ENCODE assay signal across 29 mouse cellular contexts in the genomic region with DNA sequence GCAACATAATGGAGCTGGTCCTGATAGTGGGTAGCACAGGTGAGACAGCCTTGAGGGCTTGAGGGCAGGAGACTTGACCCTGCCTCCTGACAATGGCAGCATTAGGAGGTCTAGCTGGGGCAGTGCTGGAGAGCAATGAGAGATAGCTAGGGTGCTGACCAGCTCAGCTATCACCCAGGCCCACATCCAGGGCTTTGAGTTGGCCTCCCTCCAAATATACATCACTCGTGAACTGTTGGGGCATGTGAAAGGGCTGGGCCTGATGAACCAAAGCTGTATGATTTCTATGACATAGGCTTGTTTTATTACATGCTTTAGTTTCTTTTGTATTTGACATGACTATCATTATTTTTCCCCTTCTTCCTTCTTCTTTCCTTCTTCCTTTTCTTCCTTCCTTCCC.
"Had no signal": no experiment of that assay in that cellular context is flagged by ENCODE, and none has a peak within 500 bp of the region (broad histone marks: within the 10 kb centered on the region; RNA-seq: fewer than 3 reads in every experiment).

No protein-coding gene starts in this region.

- H3K27ac ChIP-seq: left cerebral cortex, adult 2 months; limb, embryonic 10.5 days; limb, embryonic 12.5 days; limb, embryonic 13.5 days; limb, embryonic 15.5 days; liver, embryonic 12.5 days; liver, embryonic 13.5 days; liver, embryonic 14.5 days; liver, embryonic 15.5 days; macrophage; midbrain, embryonic 10.5 days; midbrain, embryonic 12.5 days; midbrain, embryonic 13.5 days; midbrain, embryonic 15.5 days; neural tube, embryonic 12.5 days; neural tube, embryonic 13.5 days had no signal

- H3K9me3 ChIP-seq: limb, embryonic 10.5 days; limb, embryonic 12.5 days; limb, embryonic 13.5 days; limb, embryonic 15.5 days; liver, embryonic 12.5 days; liver, embryonic 13.5 days; liver, embryonic 15.5 days; megakaryocyte, embryonic 14.5 days; midbrain, embryonic 10.5 days; midbrain, embryonic 12.5 days; midbrain, embryonic 13.5 days; midbrain, embryonic 15.5 days; neural tube, embryonic 12.5 days; neural tube, embryonic 13.5 days had no signal

- H3K4me3 ChIP-seq: left cerebral cortex, adult 2 months; limb, embryonic 10.5 days; limb, embryonic 12.5 days; limb, embryonic 13.5 days; limb, embryonic 15.5 days; liver, embryonic 12.5 days; liver, embryonic 13.5 days; liver, embryonic 15.5 days; megakaryocyte, embryonic 14.5 days; midbrain, embryonic 10.5 days; midbrain, embryonic 12.5 days; midbrain, embryonic 13.5 days; midbrain, embryonic 15.5 days; myocyte; neural tube, embryonic 12.5 days; neural tube, embryonic 13.5 days had no signal

- DNase-seq: left cerebral cortex, postnatal 4 days; liver; liver, embryonic 13.5 days; liver, postnatal 0 days; lung, adult 18-20 months; lung, adult 2 months; lung, postnatal 4 days; midbrain, embryonic 14.5 days had no signal

- H3K9ac ChIP-seq: limb, embryonic 12.5 days; limb, embryonic 13.5 days; limb, embryonic 15.5 days; liver, embryonic 12.5 days; liver, embryonic 13.5 days; liver, embryonic 14.5 days; liver, embryonic 15.5 days; liver, postnatal 0 days; midbrain, embryonic 12.5 days; midbrain, embryonic 13.5 days; midbrain, embryonic 15.5 days; neural tube, embryonic 12.5 days; neural tube, embryonic 13.5 days had no signal

- H3K36me3 ChIP-seq: limb, embryonic 10.5 days; limb, embryonic 12.5 days; limb, embryonic 13.5 days; limb, embryonic 15.5 days; liver, embryonic 12.5 days; liver, embryonic 13.5 days; liver, embryonic 15.5 days; midbrain, embryonic 10.5 days; midbrain, embryonic 12.5 days; midbrain, embryonic 13.5 days; midbrain, embryonic 15.5 days; neural tube, embryonic 12.5 days; neural tube, embryonic 13.5 days had no signal

- ATAC-seq: liver, embryonic 12.5 days; liver, postnatal 0 days; lung, postnatal 0 days; midbrain, embryonic 13.5 days; midbrain, embryonic 15.5 days; midbrain, embryonic 16.5 days had no signal

- H3K4me1 ChIP-seq: liver, embryonic 12.5 days; liver, embryonic 13.5 days; liver, embryonic 15.5 days; megakaryocyte, embryonic 14.5 days; midbrain, embryonic 10.5 days; midbrain, embryonic 12.5 days; midbrain, embryonic 13.5 days; neural tube, embryonic 12.5 days had no signal

- H3K27me3 ChIP-seq: liver, embryonic 12.5 days; liver, embryonic 13.5 days; liver, embryonic 15.5 days; megakaryocyte, embryonic 14.5 days; midbrain, embryonic 12.5 days; midbrain, embryonic 15.5 days; neural tube, embryonic 12.5 days had no signal

- H3K4me2 ChIP-seq: limb, embryonic 12.5 days; limb, embryonic 13.5 days; limb, embryonic 15.5 days; liver, embryonic 11.5 days; liver, embryonic 12.5 days; liver, embryonic 13.5 days; liver, embryonic 15.5 days; midbrain, embryonic 11.5 days; midbrain, embryonic 12.5 days; midbrain, embryonic 13.5 days; midbrain, embryonic 15.5 days; neural tube, embryonic 12.5 days; neural tube, embryonic 13.5 days had no signal
